Mouse (Mus musculus): ENCODE measurements around the gene Il18rap. TPM values are rescaled to one million over a fixed set of nuclear protein-coding genes. Genes with fewer than 3 reads are reported as not detected.
"Not testable (repeated sequence)": the region's sequence is repeated elsewhere in the genome, so short reads cannot be mapped to it uniquely, and the experiment has no call there.

Il18rap gene
- total RNA-seq, 2 experiments from 2014 or later = not detected

DNA sequence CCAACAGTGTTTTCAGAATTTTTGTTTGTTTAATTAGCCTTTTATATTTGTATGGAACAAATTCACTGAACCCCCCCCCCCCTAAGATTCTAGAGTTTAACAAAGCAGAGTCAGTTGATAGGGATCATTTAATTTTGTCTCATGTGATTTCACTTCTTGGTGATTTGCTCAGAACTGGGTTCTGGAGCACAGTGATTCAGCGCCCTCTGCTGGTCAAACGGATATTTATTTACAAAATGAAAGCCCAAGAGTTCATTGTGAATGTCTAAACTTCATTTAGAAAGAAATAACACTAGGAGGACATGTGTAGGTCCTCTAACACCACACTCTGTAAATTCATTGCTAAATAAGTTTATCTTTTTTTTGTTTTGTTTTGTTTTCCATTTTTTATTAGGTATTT is 29.5 kb downstream of the Il18rap start:
- no peak for DNase-seq

DNA sequence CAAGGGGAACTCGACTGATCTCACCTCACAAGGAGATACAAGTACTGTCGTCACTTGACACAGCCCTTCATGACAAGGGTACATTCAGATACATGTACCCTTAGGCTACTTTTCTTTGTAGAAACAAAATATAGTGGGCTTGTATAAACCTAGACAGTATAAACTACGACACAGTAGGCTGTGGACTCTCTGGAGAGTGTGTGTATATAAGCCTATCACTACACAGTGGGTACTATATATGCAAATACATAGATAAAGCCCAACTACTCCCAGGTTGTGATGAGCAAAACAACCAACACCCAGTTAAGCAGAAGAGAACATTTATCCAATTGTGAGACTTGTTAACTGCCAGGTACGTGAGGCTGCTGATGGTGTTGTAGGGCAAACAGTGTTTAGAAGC is 31.5 kb downstream of the Il18rap start:
- no peak for DNase-seq

DNA sequence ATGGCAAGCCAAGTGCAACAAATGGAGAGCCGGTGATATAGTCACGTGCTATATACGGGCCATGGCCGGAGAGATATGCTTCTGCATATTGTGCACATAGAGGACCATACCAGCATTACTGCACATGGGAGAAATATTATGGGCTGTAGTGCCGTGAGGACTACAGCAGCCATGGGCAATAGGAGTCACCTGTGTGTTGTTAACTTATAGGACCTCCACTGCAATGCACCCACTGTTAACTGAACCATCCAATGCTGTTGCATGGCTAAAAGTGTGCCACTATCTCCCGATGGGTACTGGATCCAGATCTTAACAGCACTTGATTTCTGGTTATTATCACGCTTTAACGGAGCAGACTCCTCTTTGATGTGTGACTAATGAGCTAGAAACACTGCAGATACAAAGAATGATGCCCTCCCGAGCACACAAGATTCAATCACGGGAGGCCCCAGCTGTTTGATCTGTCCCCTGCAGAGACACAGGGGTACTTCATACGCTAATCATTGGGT is 32.0 kb downstream of the Il18rap start:
- no peak for DNase-seq

DNA sequence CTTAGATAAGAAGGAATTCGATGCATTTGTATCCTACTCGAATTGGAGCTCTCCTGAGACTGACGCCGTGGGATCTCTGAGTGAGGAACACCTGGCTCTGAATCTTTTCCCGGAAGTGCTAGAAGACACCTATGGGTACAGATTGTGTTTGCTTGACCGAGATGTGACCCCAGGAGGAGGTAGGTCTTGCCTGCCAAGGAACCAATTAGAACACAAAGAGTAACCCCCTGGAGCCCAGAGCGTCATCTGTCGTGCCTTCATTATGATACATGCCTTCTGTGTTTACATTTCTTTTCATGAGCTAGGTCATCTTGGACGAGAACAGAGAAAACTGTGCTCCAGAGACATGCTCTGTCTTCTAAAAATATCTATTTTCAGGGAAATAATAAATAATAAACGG is 32.6 kb downstream of the Il18rap start:
- no peak for DNase-seq

DNA sequence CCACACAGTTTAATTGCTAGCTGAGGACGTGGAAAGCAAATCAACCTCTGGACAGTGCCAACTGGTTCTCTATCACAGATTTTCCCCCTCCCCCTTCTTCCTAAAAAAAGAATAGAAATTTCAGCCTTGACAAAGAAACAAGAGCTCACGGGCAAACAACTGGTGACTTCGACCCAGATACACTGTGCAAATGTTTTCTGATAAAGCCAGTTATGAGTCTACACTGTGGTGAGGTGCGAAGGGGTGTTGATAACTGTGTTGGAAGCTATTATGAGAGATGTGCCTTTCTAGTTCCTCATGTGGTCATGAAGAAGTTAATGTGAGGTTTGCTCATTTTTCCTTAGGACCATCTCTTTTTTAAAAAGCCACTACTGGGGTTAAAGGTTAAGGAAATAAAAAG is 54.2 kb downstream of the Il18rap start:
- DNase-seq = no peak

DNA sequence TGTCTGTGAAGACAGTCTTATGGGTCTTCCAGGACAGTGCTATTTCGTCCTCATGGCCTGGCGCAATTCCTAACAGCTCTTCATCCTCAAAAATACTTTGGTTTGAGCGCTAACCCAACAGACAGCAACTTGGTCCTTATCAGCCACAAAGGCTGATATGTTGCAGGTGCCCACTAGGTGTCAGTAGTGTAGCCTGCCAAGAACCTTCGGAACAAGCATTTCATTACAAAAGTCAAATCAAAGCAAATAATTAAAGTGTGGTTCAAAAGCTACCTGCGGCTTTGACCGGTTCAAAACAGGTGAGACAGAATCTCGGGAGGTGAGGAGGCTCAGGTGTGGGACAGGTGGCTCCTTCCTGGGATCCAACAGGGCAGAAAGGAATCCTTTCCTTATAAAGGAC is 64.6 kb downstream of the Il18rap start, which contains the start of gene Slc9a4:
Gene Slc9a4, plus strand, starts transcription at position 298 of the 400 bp plus-strand sequence.
- no peak for DNase-seq

DNA sequence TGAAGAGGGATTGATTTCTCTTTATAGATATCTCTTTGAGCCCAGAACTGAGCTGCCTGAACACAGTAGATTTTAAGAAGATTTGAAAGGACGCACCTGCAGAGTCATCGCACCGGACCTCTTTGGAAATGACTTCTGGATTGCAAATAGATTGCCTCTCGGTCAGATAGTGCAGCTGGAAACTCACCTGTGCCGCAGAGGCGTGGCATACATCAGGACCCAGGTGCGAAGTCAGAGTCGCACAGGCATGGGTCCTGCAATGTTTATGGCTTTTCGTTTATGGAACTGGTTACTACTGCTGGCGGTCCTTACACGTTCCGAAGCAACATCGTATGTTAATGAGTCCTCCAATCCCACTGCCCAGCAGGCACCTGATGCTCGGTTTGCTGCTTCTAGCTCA is 65.1 kb downstream of the Il18rap start:
- DNase-seq = no peak

DNA sequence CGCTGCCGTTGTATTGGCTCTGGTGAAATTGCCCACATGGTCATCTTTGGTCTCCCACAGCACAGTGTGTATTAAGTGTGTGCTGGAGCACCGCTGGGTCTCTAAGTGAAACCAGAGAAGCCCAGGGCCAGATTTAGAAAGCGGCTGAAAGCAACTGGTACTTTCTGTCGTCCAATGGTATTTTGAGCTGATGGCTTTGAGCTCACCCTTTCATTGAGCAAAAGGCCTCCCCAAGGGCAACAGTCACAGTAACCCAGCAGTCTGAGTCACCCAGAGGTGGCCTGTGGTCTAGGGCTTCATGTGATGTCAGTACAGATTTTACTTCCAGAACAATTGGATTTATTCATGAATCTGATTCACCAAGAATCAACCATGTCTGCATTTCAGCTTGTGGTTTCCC is 71.6 kb downstream of the Il18rap start:
- DNase-seq = peak; percentile 63

DNA sequence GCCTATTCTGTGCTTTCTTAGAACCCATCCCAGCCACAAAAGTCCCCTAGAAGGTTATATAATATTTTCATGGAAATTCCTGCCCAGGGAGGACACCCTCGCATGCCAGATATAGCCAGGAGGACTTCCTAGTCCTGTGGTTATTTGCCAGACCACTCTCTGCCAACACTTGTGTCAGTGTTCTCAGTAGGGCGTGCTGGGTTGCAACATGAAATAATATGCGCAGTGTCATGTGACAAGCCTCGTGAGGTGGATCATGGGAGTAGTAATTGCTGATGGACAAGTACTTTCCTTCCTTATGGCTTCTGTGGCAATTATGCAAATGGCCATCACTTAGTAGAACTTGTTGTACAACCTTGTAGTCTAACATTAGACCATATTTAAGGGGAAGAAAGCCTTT is 75.8 kb downstream of the Il18rap start:
- DNase-seq = no peak

DNA sequence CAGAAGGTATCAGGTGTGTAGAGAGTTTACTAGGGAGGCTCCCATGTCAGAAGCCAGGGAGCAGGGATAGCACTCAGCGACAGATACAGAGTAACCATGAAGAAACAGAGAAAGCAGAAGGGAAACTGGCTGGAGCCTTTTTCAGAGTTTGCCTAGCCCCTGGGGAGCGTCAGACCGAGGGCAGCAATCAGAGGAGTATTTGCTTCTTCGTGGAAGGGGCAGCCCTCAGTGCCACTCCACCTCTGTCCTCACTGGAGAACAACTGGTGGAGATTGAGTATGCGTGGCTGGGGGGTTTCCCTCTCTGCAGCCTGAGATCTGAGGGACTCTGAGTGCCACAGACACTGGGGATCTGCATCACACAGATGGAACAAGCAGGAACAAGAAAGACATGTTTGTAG is 82.7 kb downstream of the Il18rap start:
- no peak for DNase-seq

DNA sequence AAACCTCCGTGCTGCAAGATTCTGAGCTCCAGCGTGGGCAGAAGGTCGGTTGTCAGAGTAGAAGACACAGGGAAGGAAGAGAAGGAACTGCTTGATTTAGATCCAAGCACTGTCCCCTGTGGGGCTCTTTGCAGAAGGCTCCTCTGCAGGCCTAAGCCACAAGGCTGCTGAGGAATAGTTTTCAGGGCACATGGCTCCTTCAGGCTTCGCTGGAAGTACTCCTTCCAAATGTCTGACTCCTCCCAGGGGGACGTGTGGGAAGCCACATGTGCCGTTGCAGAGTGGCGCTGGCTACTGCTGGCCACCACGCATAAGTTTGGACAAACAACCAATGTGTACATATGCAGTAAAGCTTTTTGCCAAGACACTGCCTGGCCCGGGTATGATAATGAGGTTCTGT is 84.5 kb downstream of the Il18rap start:
- not testable (repeated sequence) for DNase-seq

DNA sequence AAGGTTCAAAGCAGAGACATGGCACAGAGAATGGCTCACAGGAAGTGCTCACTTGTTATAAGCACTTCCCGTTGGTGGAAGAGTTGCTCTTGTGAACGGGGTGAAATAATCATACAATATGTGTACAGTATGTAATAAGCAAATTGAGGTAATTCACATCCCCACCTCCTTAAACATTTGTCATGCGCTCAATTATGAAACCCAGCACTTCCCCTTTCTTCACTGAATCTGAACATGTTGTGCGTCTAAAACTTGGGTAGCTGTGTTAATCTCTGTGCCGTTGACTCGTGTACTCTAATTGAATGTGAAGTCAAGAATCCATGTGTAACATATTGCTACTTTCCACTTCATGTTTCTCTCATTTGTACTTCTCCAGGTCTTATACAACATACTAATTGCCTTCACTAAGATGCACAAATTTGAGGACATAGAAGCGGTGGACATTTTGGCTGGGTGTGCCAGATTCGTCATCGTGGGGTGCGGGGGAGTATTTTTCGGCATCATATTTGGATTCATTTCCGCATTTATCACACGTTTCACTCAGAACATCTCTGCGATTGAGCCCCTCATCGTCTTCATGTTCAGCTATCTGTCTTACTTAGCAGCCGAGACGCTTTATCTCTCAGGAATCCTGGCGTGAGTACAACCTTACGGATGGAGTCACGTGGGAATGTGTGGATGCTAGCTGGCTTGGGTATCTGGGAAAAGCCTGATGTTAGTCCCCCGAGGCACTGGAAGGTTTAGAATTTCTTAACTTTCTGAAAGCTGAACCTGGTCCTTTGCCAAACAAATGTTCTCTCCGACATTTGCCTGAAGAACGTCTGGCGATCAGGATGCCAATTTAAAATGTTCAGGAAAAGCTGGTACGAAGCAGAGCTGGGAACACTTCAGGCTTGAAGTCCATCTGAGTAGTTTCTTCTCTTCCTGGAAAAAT is 85.5 kb downstream of the Il18rap start:
- peak; percentile 14 for DNase-seq

Other genes with a start within 250 kb of the Il18rap start
- gene Il1rl2, start 190.8 kb upstream of the Il18rap start, total RNA-seq (2021) = 1 to 10 TPM; 1.6 to 3.3 TPM
- 1 to 10 TPM in 1 of 2 experiments, under 1 TPM in 1; 0.91 to 1.0 TPM for gene Il1rl1, start 85.8 kb upstream of the Il18rap start, total RNA-seq (2021)
- gene Il18r1, start 49.8 kb upstream of the Il18rap start, total RNA-seq (2021) = not detected
- under 1 TPM; 0.19 to 0.77 TPM for gene Slc9a4, start 64.7 kb downstream of the Il18rap start, total RNA-seq (2021)
- 10 to 100 TPM; 17.9 to 25.7 TPM for gene Slc9a2, start 165.2 kb downstream of the Il18rap start, total RNA-seq (2021)

Measured in gastrocnemius, postnatal 25 days (tissue).